Comparison of ENCODE assay signal across 8 mouse cellular contexts in the genomic region with DNA sequence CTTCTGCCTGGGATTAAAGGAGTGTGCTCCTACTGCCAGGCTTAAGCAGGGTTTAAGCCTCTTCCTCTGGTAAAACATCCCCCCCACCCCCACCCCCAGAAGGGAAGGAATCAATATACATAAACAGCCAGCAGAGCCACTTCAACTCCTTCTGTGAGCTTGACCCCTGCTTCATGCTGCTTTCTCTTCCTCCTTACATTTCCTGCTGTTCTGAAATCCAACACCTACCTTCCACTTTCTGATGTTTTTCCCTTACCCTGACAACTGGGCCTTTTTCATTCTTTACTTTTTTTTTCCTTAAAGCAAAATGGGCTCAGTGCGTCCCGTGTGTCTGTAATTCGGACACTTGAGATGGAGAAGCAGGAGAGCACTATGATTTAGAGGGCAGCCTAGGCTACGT. TPM values are rescaled to one million over a fixed set of nuclear protein-coding genes. Genes with fewer than 3 reads are reported as not detected.
A peak's percentile ranks its signal among the peaks of the same experiment; 100 is the strongest.
DNase-seq lines count a peak whose midpoint lies in the region; ATAC-seq lines count a peak whose summit lies in the region.
"Had no signal": no experiment of that assay in that cellular context is flagged by ENCODE, and none has a peak within 500 bp of the region (broad histone marks: within the 10 kb centered on the region; RNA-seq: fewer than 3 reads in every experiment).

No protein-coding gene starts in this region.

- no peaks in the 10 kb centered on the region for H3K9me3 ChIP-seq in hindbrain, embryonic 12.5 days (replicated peaks)
- no peaks in the 10 kb centered on the region for H3K9me3 ChIP-seq in hindbrain, embryonic 11.5 days (ENCODE audit: control insufficient read depth, low read length)
- no peaks in the 10 kb centered on the region for H3K9me3 ChIP-seq in midbrain, embryonic 12.5 days
- no peaks in the 10 kb centered on the region for H3K9me3 ChIP-seq in midbrain, embryonic 15.5 days
- H3K9me3 ChIP-seq in embryonic facial prominence, embryonic 12.5 days = no peaks in the 10 kb centered on the region
- no peaks in the 10 kb centered on the region for H3K9me3 ChIP-seq in stomach, embryonic 15.5 days

- peaks cover 17% of the 10 kb centered on the region for H3K4me1 ChIP-seq in hindbrain, embryonic 12.5 days
- peaks cover 2% of the 10 kb centered on the region; the same call in 1 of the 2 replicates for H3K4me1 ChIP-seq in hindbrain, embryonic 11.5 days (replicated peaks; ENCODE audit: control insufficient read depth, insufficient read depth, low read length)
- H3K4me1 ChIP-seq in midbrain, embryonic 12.5 days = peaks cover 21% of the 10 kb centered on the region
- H3K4me1 ChIP-seq in midbrain, embryonic 15.5 days = peaks cover 12% of the 10 kb centered on the region
- H3K4me1 ChIP-seq in embryonic facial prominence, embryonic 12.5 days = peaks cover 16% of the 10 kb centered on the region
- peaks cover 17% of the 10 kb centered on the region for H3K4me1 ChIP-seq in stomach, embryonic 15.5 days

- H3K9ac ChIP-seq in hindbrain, embryonic 12.5 days = peak overlapping the region; percentile 36
- H3K9ac ChIP-seq in hindbrain, embryonic 11.5 days (ENCODE audit: low read depth, low read length) = no peak overlapping the region
- H3K9ac ChIP-seq in midbrain, embryonic 12.5 days (replicated peaks) = peak overlapping the region; percentile 17; the same call in 1 of the 2 replicates
- H3K9ac ChIP-seq in midbrain, embryonic 15.5 days = no peak overlapping the region
- H3K9ac ChIP-seq in embryonic facial prominence, embryonic 12.5 days = peak overlapping the region; percentile 32; the same call in 1 of the 2 replicates
- no peak overlapping the region for H3K9ac ChIP-seq in stomach, embryonic 15.5 days

- 57% methylated on average over 4 of the region's 4 CpGs for WGBS in hindbrain, embryonic 12.5 days
- WGBS in hindbrain, embryonic 11.5 days = 59% methylated on average over 4 of the region's 4 CpGs
- 68% methylated on average over 4 of the region's 4 CpGs for WGBS in midbrain, embryonic 12.5 days
- 65% methylated on average over 4 of the region's 4 CpGs for WGBS in midbrain, embryonic 15.5 days
- WGBS in embryonic facial prominence, embryonic 12.5 days = 40% methylated on average over 4 of the region's 4 CpGs
- WGBS in stomach, embryonic 15.5 days = 44% methylated on average over 4 of the region's 4 CpGs

- H3K27ac ChIP-seq in hindbrain, embryonic 12.5 days = no peak overlapping the region
- no peak overlapping the region for H3K27ac ChIP-seq in hindbrain, embryonic 11.5 days (ENCODE audit: low read depth, low read length)
- no peak overlapping the region; the same call in 1 of the 2 replicates for H3K27ac ChIP-seq in midbrain, embryonic 12.5 days (replicated peaks)
- no peak overlapping the region for H3K27ac ChIP-seq in midbrain, embryonic 15.5 days
- no peak overlapping the region for H3K27ac ChIP-seq in embryonic facial prominence, embryonic 12.5 days
- peak overlapping the region; percentile 82 for H3K27ac ChIP-seq in stomach, embryonic 15.5 days

- DNase-seq in hindbrain, embryonic 11.5 days (ENCODE audit: low spot score) = no peak
- DNase-seq in left cerebral cortex, adult 9 months (ENCODE audit: low spot score in 2 of 2) = no peak

- H3K4me2 ChIP-seq in hindbrain, embryonic 12.5 days (replicated peaks) = no peak overlapping the region
- H3K4me2 ChIP-seq in hindbrain, embryonic 11.5 days (replicated peaks; ENCODE audit: low read depth, low read length) = no peak overlapping the region
- H3K4me2 ChIP-seq in midbrain, embryonic 12.5 days (replicated peaks) = no peak overlapping the region
- H3K4me2 ChIP-seq in midbrain, embryonic 15.5 days = no peak overlapping the region
- H3K4me2 ChIP-seq in embryonic facial prominence, embryonic 12.5 days (replicated peaks) = no peak overlapping the region
- no peak overlapping the region; the same call in 1 of the 2 replicates for H3K4me2 ChIP-seq in stomach, embryonic 15.5 days

- no peaks in the 10 kb centered on the region for H3K27me3 ChIP-seq in hindbrain, embryonic 12.5 days
- no peaks in the 10 kb centered on the region for H3K27me3 ChIP-seq in hindbrain, embryonic 11.5 days (ENCODE audit: control insufficient read depth, insufficient read depth, low read length)
- no peaks in the 10 kb centered on the region for H3K27me3 ChIP-seq in midbrain, embryonic 12.5 days
- no peaks in the 10 kb centered on the region for H3K27me3 ChIP-seq in midbrain, embryonic 15.5 days (replicated peaks)
- no peaks in the 10 kb centered on the region for H3K27me3 ChIP-seq in embryonic facial prominence, embryonic 12.5 days
- H3K27me3 ChIP-seq in stomach, embryonic 15.5 days (replicated peaks) = no peaks in the 10 kb centered on the region

- peaks cover 11% of the 10 kb centered on the region; the same call in 1 of the 2 replicates for H3K36me3 ChIP-seq in hindbrain, embryonic 12.5 days
- H3K36me3 ChIP-seq in hindbrain, embryonic 11.5 days (ENCODE audit: control insufficient read depth, insufficient read depth, low read length) = no peaks in the 10 kb centered on the region
- 0 out of 2 replicates have a peak, but pooled peaks cover 7% of the 10 kb centered on the region for H3K36me3 ChIP-seq in midbrain, embryonic 12.5 days
- no peaks in the 10 kb centered on the region for H3K36me3 ChIP-seq in midbrain, embryonic 15.5 days (replicated peaks)
- peaks cover 30% of the 10 kb centered on the region for H3K36me3 ChIP-seq in embryonic facial prominence, embryonic 12.5 days
- H3K36me3 ChIP-seq in stomach, embryonic 15.5 days = 0 out of 2 replicates have a peak, but pooled peaks cover 16% of the 10 kb centered on the region

- no peak overlapping the region for H3K4me3 ChIP-seq in hindbrain, embryonic 12.5 days
- no peak overlapping the region for H3K4me3 ChIP-seq in hindbrain, embryonic 11.5 days (ENCODE audit: low read depth, low read length)
- H3K4me3 ChIP-seq in midbrain, embryonic 12.5 days = no peak overlapping the region
- no peak overlapping the region for H3K4me3 ChIP-seq in midbrain, embryonic 15.5 days
- H3K4me3 ChIP-seq in embryonic facial prominence, embryonic 12.5 days = no peak overlapping the region
- no peak overlapping the region for H3K4me3 ChIP-seq in stomach, embryonic 15.5 days (replicated peaks)

- no peak for ATAC-seq in hindbrain, embryonic 12.5 days (ENCODE audit: low FRiP score)
- ATAC-seq in hindbrain, embryonic 11.5 days (ENCODE audit: low FRiP score) = no peak
- ATAC-seq in midbrain, embryonic 12.5 days (ENCODE audit: low FRiP score, low read depth) = no peak
- no peak for ATAC-seq in midbrain, embryonic 15.5 days (replicated peaks)
- no peak for ATAC-seq in embryonic facial prominence, embryonic 12.5 days (ENCODE audit: insufficient number of reproducible peaks, insufficient read depth, low FRiP score, low TSS enrichment)
- ATAC-seq in stomach, embryonic 15.5 days (ENCODE audit: insufficient read depth, low FRiP score, low read depth) = no peak
- ATAC-seq: activated CD4-positive, CD25-positive, alpha-beta regulatory T cell, adult 4 months had no signal

RNA-seq across cellular contexts. Expression of a gene that starts 3.8 kb away (rescaled TPM):
- polyA plus RNA-seq in hindbrain, embryonic 12.5 days (2016; fragmentation: Nextera tagmentation; extraction: Ambion mirVana) = 90.3 and 91.0 TPM in 2 replicates
- 105 TPM in 2 replicates for polyA plus RNA-seq in hindbrain, embryonic 11.5 days (2014; fragmentation: Nextera tagmentation; extraction: Ambion mirVana)
- 92.3 and 103 TPM in 2 replicates for polyA plus RNA-seq in midbrain, embryonic 12.5 days (2016; fragmentation: Nextera tagmentation; extraction: Ambion mirVana)
- polyA plus RNA-seq in midbrain, embryonic 15.5 days (2015; fragmentation: Nextera tagmentation; extraction: Ambion mirVana) = 87.1 and 90.0 TPM in 2 replicates
- polyA plus RNA-seq in embryonic facial prominence, embryonic 12.5 days (2016; fragmentation: Nextera tagmentation; extraction: Ambion mirVana) = 90.4 and 93.0 TPM in 2 replicates
- 80.3 and 90.0 TPM in 2 replicates for polyA plus RNA-seq in stomach, embryonic 15.5 days (2015; fragmentation: Nextera tagmentation; extraction: Ambion mirVana)

RNA-seq across cellular contexts. Expression of a gene that starts 4.1 kb away (rescaled TPM):
- 33.4 and 39.8 TPM in 2 replicates for polyA plus RNA-seq in hindbrain, embryonic 12.5 days (2016; fragmentation: Nextera tagmentation; extraction: Ambion mirVana)
- 20.8 and 28.6 TPM in 2 replicates for polyA plus RNA-seq in hindbrain, embryonic 11.5 days (2014; fragmentation: Nextera tagmentation; extraction: Ambion mirVana)
- polyA plus RNA-seq in midbrain, embryonic 12.5 days (2016; fragmentation: Nextera tagmentation; extraction: Ambion mirVana) = 38.0 and 39.4 TPM in 2 replicates
- 16.1 and 19.8 TPM in 2 replicates for polyA plus RNA-seq in midbrain, embryonic 15.5 days (2015; fragmentation: Nextera tagmentation; extraction: Ambion mirVana)
- 43.8 and 45.2 TPM in 2 replicates for polyA plus RNA-seq in embryonic facial prominence, embryonic 12.5 days (2016; fragmentation: Nextera tagmentation; extraction: Ambion mirVana)
- polyA plus RNA-seq in stomach, embryonic 15.5 days (2015; fragmentation: Nextera tagmentation; extraction: Ambion mirVana) = 49.3 and 58.7 TPM in 2 replicates

RNA-seq across cellular contexts. Expression of a gene that starts 13.4 kb away (rescaled TPM):
- polyA plus RNA-seq in hindbrain, embryonic 12.5 days (2016; fragmentation: Nextera tagmentation; extraction: Ambion mirVana) = 1.1 and 1.2 TPM in 2 replicates
- polyA plus RNA-seq in hindbrain, embryonic 11.5 days (2014; fragmentation: Nextera tagmentation; extraction: Ambion mirVana) = 0.51 and 1.1 TPM in 2 replicates
- 0.61 and 1.0 TPM in 2 replicates for polyA plus RNA-seq in midbrain, embryonic 12.5 days (2016; fragmentation: Nextera tagmentation; extraction: Ambion mirVana)
- 0.59 and 1.0 TPM in 2 replicates for polyA plus RNA-seq in midbrain, embryonic 15.5 days (2015; fragmentation: Nextera tagmentation; extraction: Ambion mirVana)
- 0.73 and 0.79 TPM in 2 replicates for polyA plus RNA-seq in embryonic facial prominence, embryonic 12.5 days (2016; fragmentation: Nextera tagmentation; extraction: Ambion mirVana)
- polyA plus RNA-seq in stomach, embryonic 15.5 days (2015; fragmentation: Nextera tagmentation; extraction: Ambion mirVana) = 0.13 TPM in 1 of 2 replicates, not detected in the other
- polyA plus RNA-seq: activated CD4-positive, CD25-positive, alpha-beta regulatory T cell, adult 4 months had no signal

RNA-seq across cellular contexts. Expression of a gene that starts 14.1 kb away (rescaled TPM):
- polyA plus RNA-seq in hindbrain, embryonic 12.5 days (2016; fragmentation: Nextera tagmentation; extraction: Ambion mirVana) = 0.52 and 1.6 TPM in 2 replicates
- polyA plus RNA-seq in hindbrain, embryonic 11.5 days (2014; fragmentation: Nextera tagmentation; extraction: Ambion mirVana) = 1.5 and 1.6 TPM in 2 replicates
- polyA plus RNA-seq in midbrain, embryonic 12.5 days (2016; fragmentation: Nextera tagmentation; extraction: Ambion mirVana) = 0.64 and 1.2 TPM in 2 replicates
- 2.1 and 2.3 TPM in 2 replicates for polyA plus RNA-seq in midbrain, embryonic 15.5 days (2015; fragmentation: Nextera tagmentation; extraction: Ambion mirVana)
- polyA plus RNA-seq in embryonic facial prominence, embryonic 12.5 days (2016; fragmentation: Nextera tagmentation; extraction: Ambion mirVana) = 0.67 and 1.1 TPM in 2 replicates
- 2.2 and 2.5 TPM in 2 replicates for polyA plus RNA-seq in stomach, embryonic 15.5 days (2015; fragmentation: Nextera tagmentation; extraction: Ambion mirVana)

RNA-seq across cellular contexts. Expression of a gene that starts 14.3 kb away (rescaled TPM):
- 0.31 TPM in 1 of 2 replicates, not detected in the other for polyA plus RNA-seq in hindbrain, embryonic 12.5 days (2016; fragmentation: Nextera tagmentation; extraction: Ambion mirVana)
- polyA plus RNA-seq in hindbrain, embryonic 11.5 days (2014; fragmentation: Nextera tagmentation; extraction: Ambion mirVana) = 0.47 TPM in 1 of 2 replicates, not detected in the other
- polyA plus RNA-seq in midbrain, embryonic 12.5 days (2016; fragmentation: Nextera tagmentation; extraction: Ambion mirVana) = 0.25 and 0.45 TPM in 2 replicates
- polyA plus RNA-seq in midbrain, embryonic 15.5 days (2015; fragmentation: Nextera tagmentation; extraction: Ambion mirVana) = not detected in 2 replicates
- polyA plus RNA-seq in embryonic facial prominence, embryonic 12.5 days (2016; fragmentation: Nextera tagmentation; extraction: Ambion mirVana) = 0.22 and 0.27 TPM in 2 replicates
- polyA plus RNA-seq in stomach, embryonic 15.5 days (2015; fragmentation: Nextera tagmentation; extraction: Ambion mirVana) = 0.42 TPM in 1 of 2 replicates, not detected in the other
- polyA plus RNA-seq: activated CD4-positive, CD25-positive, alpha-beta regulatory T cell, adult 4 months had no signal

Comparison
In these comparisons a context has a peak if more than half of its experiments do, and no peak if none do; other contexts are left out.
1. H3K9ac ChIP-seq: peak in hindbrain, embryonic 12.5 days (single experiment), midbrain, embryonic 12.5 days (single experiment) and embryonic facial prominence, embryonic 12.5 days (single experiment); none in hindbrain, embryonic 11.5 days (single experiment), midbrain, embryonic 15.5 days (single experiment) and stomach, embryonic 15.5 days (single experiment).